Mouse (Mus musculus): ENCODE data around the gene Adgrl2. TPM values are rescaled to one million over a fixed set of nuclear protein-coding genes. Genes with fewer than 3 reads are reported as not detected.

The Adgrl2 gene
- polyA plus RNA-seq, 1 experiment: 7.6 TPM

DNA sequence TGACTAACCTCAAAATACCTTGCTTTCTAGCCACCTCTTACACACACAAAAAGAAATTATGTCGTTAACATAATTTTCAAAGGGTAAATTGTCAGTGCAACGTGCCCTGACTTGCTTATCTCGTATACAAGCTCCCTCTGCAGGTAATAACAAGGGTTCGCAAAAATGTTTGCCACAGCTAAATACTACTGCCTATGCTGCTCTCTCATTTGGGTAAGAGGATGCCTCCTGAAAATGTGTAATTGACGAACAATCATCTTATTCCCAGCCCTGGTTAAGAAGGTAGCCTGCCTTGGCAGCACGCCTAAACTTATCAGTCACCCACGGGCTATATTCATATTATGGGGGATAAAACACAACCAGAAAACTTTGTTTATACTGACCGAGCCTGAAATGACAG, 11.8 kb downstream of the Adgrl2 start:
- Histone ChIP-seq H3K27ac (ENCODE audit: control insufficient read depth, insufficient read depth, low read length) (no peak overlapping the region), H3K4me1 (replicated peaks; ENCODE audit: control insufficient read depth, insufficient read depth, low read length) (no peaks in the 10 kb centered on the region), H3K27me3 (ENCODE audit: control insufficient read depth, insufficient read depth, low read length) (no peaks in the 10 kb centered on the region), H3K4me3 (ENCODE audit: control insufficient read depth, insufficient read depth, low read length) (no peak overlapping the region), H3K36me3 (ENCODE audit: control insufficient read depth, insufficient read depth, low read length) (no peaks in the 10 kb centered on the region)
- DNase-seq: no peak
- 56% methylated on average over 8 of the region's 8 CpGs for WGBS
- no peak for TF ChIP-seq CTCF (IDR thresholded peaks at IDR 0.05; ENCODE audit: borderline replicate concordance, control insufficient read depth, extremely low read depth, insufficient read depth, low read length, poor library complexity)
- TF ChIP-seq POLR2A (IDR thresholded peaks at IDR 0.05; ENCODE audit: control insufficient read depth, extremely low read depth, insufficient read depth, low read length, poor library complexity): no peak

- Histone ChIP-seq H3K27ac (ENCODE audit: control insufficient read depth, insufficient read depth, low read length) (no peak overlapping the region), H3K4me3 (ENCODE audit: control insufficient read depth, insufficient read depth, low read length) (no peak overlapping the region), H3K4me1 (replicated peaks; ENCODE audit: control insufficient read depth, insufficient read depth, low read length) (no peaks in the 10 kb centered on the region), H3K27me3 (ENCODE audit: control insufficient read depth, insufficient read depth, low read length) (no peaks in the 10 kb centered on the region), H3K36me3 (ENCODE audit: control insufficient read depth, insufficient read depth, low read length) (no peaks in the 10 kb centered on the region)
- TF ChIP-seq CTCF (IDR thresholded peaks at IDR 0.05; ENCODE audit: borderline replicate concordance, control insufficient read depth, extremely low read depth, insufficient read depth, low read length, poor library complexity): no peak
- TF ChIP-seq POLR2A (IDR thresholded peaks at IDR 0.05; ENCODE audit: control insufficient read depth, extremely low read depth, insufficient read depth, low read length, poor library complexity): no peak
- no peak for DNase-seq
- 95% methylated on average over 6 of the region's 6 CpGs for WGBS
Observed at GRCm38 (mm10) chr3:148977838-148978237, 12.5 kb downstream of the Adgrl2 start.

GRCm38 (mm10) chr3:148977124-148977529, 13.2 kb downstream of the Adgrl2 start:
- Histone ChIP-seq H3K4me1 (replicated peaks; ENCODE audit: control insufficient read depth, insufficient read depth, low read length) (no peaks in the 10 kb centered on the region), H3K27ac (ENCODE audit: control insufficient read depth, insufficient read depth, low read length) (no peak overlapping the region), H3K27me3 (ENCODE audit: control insufficient read depth, insufficient read depth, low read length) (no peaks in the 10 kb centered on the region), H3K4me3 (ENCODE audit: control insufficient read depth, insufficient read depth, low read length) (no peak overlapping the region), H3K36me3 (ENCODE audit: control insufficient read depth, insufficient read depth, low read length) (no peaks in the 10 kb centered on the region)
- 92% methylated on average over 16 of the region's 16 CpGs for WGBS
- no peak for DNase-seq
- TF ChIP-seq CTCF (IDR thresholded peaks at IDR 0.05; ENCODE audit: borderline replicate concordance, control insufficient read depth, extremely low read depth, insufficient read depth, low read length, poor library complexity) (no peak), POLR2A (IDR thresholded peaks at IDR 0.05; ENCODE audit: control insufficient read depth, extremely low read depth, insufficient read depth, low read length, poor library complexity) (no peak)

DNA sequence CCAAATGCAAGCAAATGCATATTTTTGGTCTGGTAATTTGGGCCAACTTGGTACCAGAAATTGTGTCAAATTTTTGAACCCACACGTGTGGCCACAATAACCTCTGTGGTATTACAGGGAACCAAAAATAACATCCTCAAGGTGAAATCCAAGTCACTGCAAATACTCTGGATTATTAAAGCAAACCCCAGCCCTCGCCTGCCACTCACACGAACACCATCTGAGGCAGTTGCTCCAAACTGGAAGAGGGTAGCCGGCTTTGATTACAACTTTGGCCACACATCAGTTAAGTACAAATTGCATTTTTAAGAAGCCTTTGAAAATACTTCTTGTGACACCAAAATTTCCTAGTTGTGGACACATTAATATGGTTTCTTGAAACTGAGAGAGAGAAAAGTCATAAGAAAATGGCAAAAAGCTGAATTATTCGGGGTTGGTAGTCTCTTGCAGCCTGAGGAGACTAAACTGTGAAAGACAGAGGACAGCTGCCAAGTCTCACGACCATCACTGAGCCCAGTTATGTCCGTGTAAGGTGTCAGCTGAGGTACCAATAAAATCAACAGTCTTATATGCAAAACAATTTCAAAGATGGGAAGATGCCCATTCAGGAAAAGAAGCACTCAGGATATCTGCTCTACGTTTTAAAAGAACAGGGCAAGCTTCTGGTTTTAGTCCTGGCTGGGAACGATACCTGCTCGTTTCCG, 18.3 kb downstream of the Adgrl2 start:
- Histone ChIP-seq H3K36me3 (ENCODE audit: control insufficient read depth, insufficient read depth, low read length) (no peaks in the 10 kb centered on the region), H3K4me3 (ENCODE audit: control insufficient read depth, insufficient read depth, low read length) (no peak overlapping the region), H3K27ac (ENCODE audit: control insufficient read depth, insufficient read depth, low read length) (no peak overlapping the region), H3K4me1 (replicated peaks; ENCODE audit: control insufficient read depth, insufficient read depth, low read length) (no peaks in the 10 kb centered on the region), H3K27me3 (ENCODE audit: control insufficient read depth, insufficient read depth, low read length) (no peaks in the 10 kb centered on the region)
- WGBS: 86% methylated on average over 11 of the region's 11 CpGs
- TF ChIP-seq POLR2A (IDR thresholded peaks at IDR 0.05; ENCODE audit: control insufficient read depth, extremely low read depth, insufficient read depth, low read length, poor library complexity): no peak
- no peak for DNase-seq

- no peaks in the 10 kb centered on the region for H3K4me1 ChIP-seq (replicated peaks; ENCODE audit: control insufficient read depth, insufficient read depth, low read length)
- no peaks in the 10 kb centered on the region for H3K36me3 ChIP-seq (ENCODE audit: control insufficient read depth, insufficient read depth, low read length)
- TF ChIP-seq CTCF (IDR thresholded peaks at IDR 0.05; ENCODE audit: borderline replicate concordance, control insufficient read depth, extremely low read depth, insufficient read depth, low read length, poor library complexity): no peak
- no peak for TF ChIP-seq POLR2A (IDR thresholded peaks at IDR 0.05; ENCODE audit: control insufficient read depth, extremely low read depth, insufficient read depth, low read length, poor library complexity)
- 96% methylated on average over 13 of the region's 13 CpGs for WGBS
- DNase-seq: no peak
- H3K4me3 ChIP-seq (ENCODE audit: control insufficient read depth, insufficient read depth, low read length): no peak overlapping the region
- H3K27ac ChIP-seq (ENCODE audit: control insufficient read depth, insufficient read depth, low read length): no peak overlapping the region
- no peaks in the 10 kb centered on the region for H3K27me3 ChIP-seq (ENCODE audit: control insufficient read depth, insufficient read depth, low read length)
Observed at GRCm38 (mm10) chr3:148964991-148965605, 25.3 kb downstream of the Adgrl2 start.

GRCm38 (mm10) chr3:148963381-148964044, 26.8 kb downstream of the Adgrl2 start:
- DNase-seq: no peak
- no peak for TF ChIP-seq POLR2A (IDR thresholded peaks at IDR 0.05; ENCODE audit: control insufficient read depth, extremely low read depth, insufficient read depth, low read length, poor library complexity)
- no peak for TF ChIP-seq CTCF (IDR thresholded peaks at IDR 0.05; ENCODE audit: borderline replicate concordance, control insufficient read depth, extremely low read depth, insufficient read depth, low read length, poor library complexity)
- Histone ChIP-seq H3K27me3 (ENCODE audit: control insufficient read depth, insufficient read depth, low read length) (no peaks in the 10 kb centered on the region), H3K4me3 (ENCODE audit: control insufficient read depth, insufficient read depth, low read length) (no peak overlapping the region), H3K36me3 (ENCODE audit: control insufficient read depth, insufficient read depth, low read length) (no peaks in the 10 kb centered on the region), H3K27ac (ENCODE audit: control insufficient read depth, insufficient read depth, low read length) (no peak overlapping the region), H3K4me1 (replicated peaks; ENCODE audit: control insufficient read depth, insufficient read depth, low read length) (no peaks in the 10 kb centered on the region)
- WGBS: 96% methylated on average over 5 of the region's 5 CpGs

Data from thymus, adult 2 months (tissue).